9 mouse cellular contexts compared by ENCODE assay signal in genomic region chr15:83224136-83224766, GRCm38 (mm10). TPM values are rescaled to one million over a fixed set of nuclear protein-coding genes. Genes with fewer than 3 reads are reported as not detected.
DNase-seq lines count a peak whose midpoint lies in the region; ATAC-seq and TF ChIP-seq lines count a peak whose summit lies in the region.
"Had no signal": no experiment of that assay in that cellular context is flagged by ENCODE, and none has a peak within 500 bp of the region (broad histone marks: within the 10 kb centered on the region; RNA-seq: fewer than 3 reads in every experiment).

No protein-coding gene starts in this region.

- ATAC-seq in kidney, embryonic 15.5 days (replicated peaks; ENCODE audit: low FRiP score): no peak
- ATAC-seq in lung, postnatal 0 days: peak; percentile 48
- no peak for ATAC-seq in cerebellum, adult (ENCODE audit: insufficient number of reproducible peaks, low FRiP score, low TSS enrichment)

- no peak for TF ChIP-seq EP300 in lung, postnatal 0 days (IDR thresholded peaks at IDR 0.05)

- H3K9me3 ChIP-seq in heart, embryonic 10.5 days: no peaks in the 10 kb centered on the region
- no peaks in the 10 kb centered on the region for H3K9me3 ChIP-seq in kidney, embryonic 15.5 days (replicated peaks)
- H3K9me3 ChIP-seq in lung, postnatal 0 days (ENCODE audit: low read length): no peaks in the 10 kb centered on the region
- H3K9me3 ChIP-seq: G1E had no signal

- H3K9ac ChIP-seq in kidney, embryonic 15.5 days: no peak overlapping the region
- H3K9ac ChIP-seq in lung, postnatal 0 days (replicated peaks; ENCODE audit: low read depth): no peak overlapping the region

- H3K4me2 ChIP-seq in kidney, embryonic 15.5 days: peak overlapping the region; percentile 32
- no peak overlapping the region for H3K4me2 ChIP-seq in lung, postnatal 0 days (replicated peaks; ENCODE audit: low read depth, low read length)

- H3K27ac ChIP-seq in heart, embryonic 10.5 days: peak overlapping the region; percentile 63
- peak overlapping the region; percentile 95 for H3K27ac ChIP-seq in kidney, embryonic 15.5 days
- H3K27ac ChIP-seq in lung, postnatal 0 days (ENCODE audit: low read length): peak overlapping the region; percentile 85

- 46% methylated on average over 9 of the region's 9 CpGs for WGBS in heart, embryonic 10.5 days
- WGBS in kidney, embryonic 15.5 days: 46% methylated on average over 9 of the region's 9 CpGs
- 50% methylated on average over 9 of the region's 9 CpGs for WGBS in lung, postnatal 0 days

- DNase-seq in frontal cortex, postnatal 10 days (ENCODE audit: low spot score in 2 of 2): peak; percentile 28 to 32
- DNase-seq in frontal cortex, postnatal 14 days (ENCODE audit: low spot score in 2 of 2): no peak
- peak; percentile 46 for DNase-seq in adrenal gland, postnatal 25 days
- no peak for DNase-seq in heart, embryonic 10.5 days (ENCODE audit: low spot score)
- peak; percentile 76 for DNase-seq in lung, postnatal 0 days (ENCODE audit: low spot score)
- no peak for DNase-seq in cerebellum, adult 18-20 months

- peaks cover 26% of the 10 kb centered on the region for H3K4me1 ChIP-seq in heart, embryonic 10.5 days
- peaks cover 32% of the 10 kb centered on the region for H3K4me1 ChIP-seq in kidney, embryonic 15.5 days
- peaks cover 4% of the 10 kb centered on the region; the same call in 1 of the 2 replicates for H3K4me1 ChIP-seq in lung, postnatal 0 days (ENCODE audit: insufficient read depth, low read depth, low read length)

- no peaks in the 10 kb centered on the region for H3K36me3 ChIP-seq in heart, embryonic 10.5 days
- no peaks in the 10 kb centered on the region for H3K36me3 ChIP-seq in kidney, embryonic 15.5 days
- H3K36me3 ChIP-seq in lung, postnatal 0 days (ENCODE audit: insufficient read depth, low read length): no peaks in the 10 kb centered on the region
- H3K36me3 ChIP-seq: G1E had no signal

- no peak overlapping the region for H3K4me3 ChIP-seq in heart, embryonic 10.5 days
- no peak overlapping the region for H3K4me3 ChIP-seq in kidney, embryonic 15.5 days (replicated peaks)
- H3K4me3 ChIP-seq in lung, postnatal 0 days (ENCODE audit: low read depth, low read length): no peak overlapping the region

- no peaks in the 10 kb centered on the region for H3K27me3 ChIP-seq in heart, embryonic 10.5 days (ENCODE audit: insufficient read depth, poor library complexity, severe bottlenecking)
- no peaks in the 10 kb centered on the region for H3K27me3 ChIP-seq in kidney, embryonic 15.5 days
- H3K27me3 ChIP-seq in lung, postnatal 0 days (replicated peaks; ENCODE audit: insufficient read depth, low read length): no peaks in the 10 kb centered on the region

- TF ChIP-seq CTCF in lung, postnatal 0 days (IDR thresholded peaks at IDR 0.05): no peak

RNA-seq across cellular contexts. Expression of gene A4galt, which starts 27.3 kb away (rescaled TPM):
- 6.8 and 7.7 TPM in 2 replicates for total RNA-seq in adrenal gland, postnatal 25 days (2021)
- not detected in 2 replicates for polyA plus RNA-seq in heart, embryonic 10.5 days (2016; fragmentation: Nextera tagmentation; extraction: Ambion mirVana)
- 19.1 and 20.8 TPM in 2 replicates for polyA plus RNA-seq in kidney, embryonic 15.5 days (2015; fragmentation: Nextera tagmentation; extraction: Ambion mirVana)
- 15.2 and 16.0 TPM in 2 replicates for polyA plus RNA-seq in lung, postnatal 0 days (2015; fragmentation: Nextera tagmentation; extraction: Ambion mirVana)
- polyA plus RNA-seq: G1E had no signal

RNA-seq across cellular contexts. Expression of gene Cyb5r3, which starts 51.9 kb away (rescaled TPM):
- 349 and 393 TPM in 2 replicates for total RNA-seq in adrenal gland, postnatal 25 days (2021)
- polyA plus RNA-seq in heart, embryonic 10.5 days (2016; fragmentation: Nextera tagmentation; extraction: Ambion mirVana): 177 and 178 TPM in 2 replicates
- 150 and 166 TPM in 2 replicates for polyA plus RNA-seq in kidney, embryonic 15.5 days (2015; fragmentation: Nextera tagmentation; extraction: Ambion mirVana)
- 170 and 183 TPM in 2 replicates for polyA plus RNA-seq in lung, postnatal 0 days (2015; fragmentation: Nextera tagmentation; extraction: Ambion mirVana)

Comparison
In these comparisons a context has a peak if more than half of its experiments do, and no peak if none do; other contexts are left out.
1. DNase-seq: peak in frontal cortex, postnatal 10 days (2 of 2), adrenal gland, postnatal 25 days (single experiment) and lung, postnatal 0 days (single experiment); none in frontal cortex, postnatal 14 days (0 of 2), heart, embryonic 10.5 days (single experiment) and cerebellum, adult 18-20 months (0 of 2).
2. RNA of gene A4galt, which starts 27.3 kb away (polyA plus RNA-seq): 19.1 to 20.8 TPM in kidney, embryonic 15.5 days and 15.2 to 16.0 TPM in lung, postnatal 0 days; not detected in heart, embryonic 10.5 days; every median in the first group is over 10 times any median in the second.
3. Peak in every context shown above with its lines, with median percentiles within 50 percentile points of each other: H3K27ac ChIP-seq.